Mouse (Mus musculus): ENCODE data around the gene Rgmb. TPM values are rescaled to one million over a fixed set of nuclear protein-coding genes. Genes with fewer than 3 reads are reported as not detected.

The Rgmb gene
- total RNA-seq, 2 experiments from 2014 or later = 20.5 to 25.1 TPM

- DNase-seq (ENCODE audit: low spot score in 2 of 2) = no peak
These were observed 7.6 kb downstream of the Rgmb start for GRCm38 (mm10) chr17:15823215-15823614.

- no peak for DNase-seq (ENCODE audit: low spot score in 2 of 2)
These were observed 8.5 kb downstream of the Rgmb start for GRCm38 (mm10) chr17:15822376-15822775.

- DNase-seq (ENCODE audit: low spot score in 2 of 2) = no peak
These were observed 9.1 kb downstream of the Rgmb start for GRCm38 (mm10) chr17:15821706-15822105.

GRCm38 (mm10) chr17:15820761-15821160, 10.1 kb downstream of the Rgmb start:
- no peak for DNase-seq (ENCODE audit: low spot score in 2 of 2)

GRCm38 (mm10) chr17:15820146-15820545, 10.7 kb downstream of the Rgmb start:
- no peak for DNase-seq (ENCODE audit: low spot score in 2 of 2)

GRCm38 (mm10) chr17:15818372-15818771, 12.5 kb downstream of the Rgmb start:
- no peak for DNase-seq (ENCODE audit: low spot score in 2 of 2)

- no peak for DNase-seq (ENCODE audit: low spot score in 2 of 2)
These were observed 13.2 kb downstream of the Rgmb start for GRCm38 (mm10) chr17:15817634-15818033.

GRCm38 (mm10) chr17:15817096-15817450, 13.8 kb downstream of the Rgmb start:
- no peak for DNase-seq (ENCODE audit: low spot score in 2 of 2)

GRCm38 (mm10) chr17:15816379-15817095, 14.3 kb downstream of the Rgmb start:
- no peak for DNase-seq (ENCODE audit: low spot score in 2 of 2)

GRCm38 (mm10) chr17:15815312-15816018, 15.4 kb downstream of the Rgmb start:
- DNase-seq (ENCODE audit: low spot score in 2 of 2) = no peak

- no peak for DNase-seq (ENCODE audit: low spot score in 2 of 2)
These were observed 17.1 kb downstream of the Rgmb start for GRCm38 (mm10) chr17:15813658-15814212.

- DNase-seq (ENCODE audit: low spot score in 2 of 2) = no peak
These were observed 18.6 kb downstream of the Rgmb start for GRCm38 (mm10) chr17:15812136-15812778.

- DNase-seq (ENCODE audit: low spot score in 2 of 2) = no peak
These were observed 20.9 kb downstream of the Rgmb start for GRCm38 (mm10) chr17:15809949-15810348.

- DNase-seq (ENCODE audit: low spot score in 2 of 2) = no peak
These were observed 22.1 kb downstream of the Rgmb start for GRCm38 (mm10) chr17:15808468-15809374.

GRCm38 (mm10) chr17:15808015-15808414, 22.8 kb downstream of the Rgmb start:
- no peak for DNase-seq (ENCODE audit: low spot score in 2 of 2)

GRCm38 (mm10) chr17:15807295-15807984, 23.4 kb downstream of the Rgmb start:
- no peak for DNase-seq (ENCODE audit: low spot score in 2 of 2)

- no peak for DNase-seq (ENCODE audit: low spot score in 2 of 2)
These were observed 26.6 kb downstream of the Rgmb start for GRCm38 (mm10) chr17:15804008-15804812.

GRCm38 (mm10) chr17:15799195-15799793, 31.5 kb downstream of the Rgmb start:
- DNase-seq (ENCODE audit: low spot score in 2 of 2) = no peak

GRCm38 (mm10) chr17:15790716-15791115, 40.1 kb downstream of the Rgmb start:
- no peak for DNase-seq (ENCODE audit: low spot score in 2 of 2)
